Mouse (Mus musculus) erythroblast, embryonic 14.5 days (primary cell): Measurements from ENCODE around the gene Col1a1.

Source experiments
- GATA1 ChIP-seq: IDR thresholded peaks from 2 replicates; pipeline ENCODE4 v1.6.1; 2012; ENCODE audit warnings: low read length, inconsistent platforms, mixed read lengths
- TAL1 ChIP-seq: IDR thresholded peaks from 3 replicates; pipeline ENCODE4 v1.6.1; 2012; ENCODE audit warnings: low read length, inconsistent platforms, mixed read lengths

GRCm38 (mm10) chr11:94973313-94973712 is 37.3 kb downstream of the Col1a1 start:
- TF ChIP-seq TAL1 = no peak
- no peak for TF ChIP-seq GATA1
